Mouse (Mus musculus) myocyte (in vitro differentiated cells): ENCODE results near the gene Arap2. TPM values are rescaled to one million over a fixed set of nuclear protein-coding genes. Genes with fewer than 3 reads are reported as not detected.
"Not testable (repeated sequence)": the region's sequence is repeated elsewhere in the genome, so short reads cannot be mapped to it uniquely, and the experiment has no call there.

Source experiments
- H3K27me3 ChIP-seq: one replicate; pipeline ENCODE4 v1.6.1; 2011; ENCODE audit not compliant: control insufficient read depth, insufficient read depth, insufficient read length
- H3K36me3 ChIP-seq: one replicate; pipeline ENCODE4 v1.6.1; 2011; ENCODE audit not compliant: control insufficient read depth, insufficient read depth
- H3K4me2 ChIP-seq: one replicate; pipeline ENCODE4 v1.6.1; 2011; ENCODE audit warnings: low read depth, control low read depth
- H3K4me3 ChIP-seq: one replicate; pipeline ENCODE4 v1.5.1; 2011; ENCODE audit warnings: mild to moderate bottlenecking, control low read depth, moderate library complexity
- H3K79me2 ChIP-seq: one replicate; pipeline ENCODE4 v1.6.1; 2011; ENCODE audit not compliant: control insufficient read depth, insufficient read depth
- H3ac ChIP-seq: one replicate; pipeline ENCODE4 v1.6.1; 2011; ENCODE audit not compliant: control insufficient read depth, insufficient read length
- CEBPB ChIP-seq: IDR thresholded peaks from 2 replicates; pipeline ENCODE4 v1.6.1; 2011; ENCODE audit warnings: mild to moderate bottlenecking, moderate library complexity; ENCODE audit not compliant: poor library complexity, insufficient read depth, severe bottlenecking
- E2F4 ChIP-seq: IDR thresholded peaks from one replicate; pipeline ENCODE4 v1.6.1; 2011; ENCODE audit warnings: mild to moderate bottlenecking, control low read depth, moderate library complexity; ENCODE audit not compliant: insufficient read depth
- MAX ChIP-seq: IDR thresholded peaks from one replicate; pipeline ENCODE4 v1.6.1; 2011; ENCODE audit warnings: low read depth, mild to moderate bottlenecking, control low read depth
- MYOD1 ChIP-seq, 3 experiments: IDR thresholded peaks; one replicate each; pipeline ENCODE4 v1.6.1; 2011; ENCODE audit warnings: control low read depth in 2 of 3, low read depth in 2 of 3, mild to moderate bottlenecking in 2 of 3, moderate library complexity in 1 of 3; ENCODE audit not compliant: insufficient read length in 2 of 3, control insufficient read depth in 1 of 3
- MYOG ChIP-seq, 3 experiments: IDR thresholded peaks; one replicate each; pipeline ENCODE4 v1.6.1; 2011; ENCODE audit warnings: control low read depth in 2 of 3, low read depth in 2 of 3, mild to moderate bottlenecking in 2 of 3; ENCODE audit not compliant: insufficient read length in 2 of 3, control insufficient read depth in 1 of 3, insufficient read depth in 1 of 3
- POLR2A ChIP-seq: IDR thresholded peaks from one replicate; pipeline ENCODE4 v1.6.1; 2011; ENCODE audit warnings: low read depth, mild to moderate bottlenecking, control low read depth, moderate library complexity; ENCODE audit not compliant: insufficient read length
- POLR2AphosphoS2 ChIP-seq: IDR thresholded peaks from one replicate; pipeline ENCODE4 v1.6.1; 2011; ENCODE audit warnings: low read depth, control low read depth; ENCODE audit not compliant: insufficient read length
- REST ChIP-seq: IDR thresholded peaks from one replicate; pipeline ENCODE4 v1.6.1; 2011; ENCODE audit warnings: mild to moderate bottlenecking, control low read depth, moderate library complexity; ENCODE audit not compliant: insufficient read depth, insufficient read length
- SRF ChIP-seq: IDR thresholded peaks from one replicate; pipeline ENCODE4 v1.6.1; 2011; ENCODE audit warnings: low read depth; ENCODE audit not compliant: control insufficient read depth, insufficient read length
- TCF12 ChIP-seq: IDR thresholded peaks from one replicate; pipeline ENCODE4 v1.6.1; 2011; ENCODE audit warnings: mild to moderate bottlenecking, control low read depth; ENCODE audit not compliant: poor library complexity, insufficient read depth, severe bottlenecking
- TCF3 ChIP-seq: IDR thresholded peaks from one replicate; pipeline ENCODE4 v1.6.1; 2011; ENCODE audit warnings: low read depth, control low read depth; ENCODE audit not compliant: insufficient read length
- USF1 ChIP-seq: IDR thresholded peaks from one replicate; pipeline ENCODE4 v1.6.1; 2011; ENCODE audit warnings: low read depth, mild to moderate bottlenecking, control low read depth, moderate library complexity
- polyA plus RNA-seq: library from polyadenylated mRNA; unstranded; fragments of >200 nt; fragmentation: generic; extraction: Trizol; gene quantifications from one replicate; pipeline ENCODE4 v1.2.1, GENCODE M21; 2012; ENCODE audit warnings: missing spikeins

Gene Arap2
- polyA plus RNA-seq, 1 experiment = 1.2 TPM

DNA sequence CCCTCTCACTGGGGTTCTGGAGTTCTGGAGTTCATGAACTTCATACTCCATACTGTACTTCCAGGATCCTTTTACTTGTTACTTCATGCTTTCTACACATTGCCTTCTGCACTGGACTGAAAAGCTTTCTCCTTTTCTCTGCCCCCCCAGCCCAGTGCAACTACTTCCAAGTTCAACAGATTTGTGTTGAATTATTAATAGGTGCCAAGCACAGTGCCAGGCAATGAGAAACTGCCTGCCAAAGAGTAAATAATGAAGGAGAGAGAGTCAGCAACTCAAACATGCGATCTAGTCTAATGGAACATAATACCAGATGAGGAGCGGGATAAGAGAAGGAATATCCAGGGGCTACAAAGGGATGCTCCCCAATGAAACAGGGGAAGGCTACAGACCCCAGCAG lies 17.8 kb downstream of the Arap2 start:
- TF ChIP-seq SRF (no peak), REST (no peak), MYOG (IDR thresholded peaks at IDR 0.05; ENCODE audit: control insufficient read depth in 1 of 3, insufficient read depth in 1 of 3, insufficient read length in 2 of 3, low read depth in 2 of 3) (no peak), TCF12 (no peak), MAX (no peak), TCF3 (no peak), CEBPB (no peak)
- Histone ChIP-seq H3ac (no peak overlapping the region), H3K4me3 (no peak overlapping the region)

DNA sequence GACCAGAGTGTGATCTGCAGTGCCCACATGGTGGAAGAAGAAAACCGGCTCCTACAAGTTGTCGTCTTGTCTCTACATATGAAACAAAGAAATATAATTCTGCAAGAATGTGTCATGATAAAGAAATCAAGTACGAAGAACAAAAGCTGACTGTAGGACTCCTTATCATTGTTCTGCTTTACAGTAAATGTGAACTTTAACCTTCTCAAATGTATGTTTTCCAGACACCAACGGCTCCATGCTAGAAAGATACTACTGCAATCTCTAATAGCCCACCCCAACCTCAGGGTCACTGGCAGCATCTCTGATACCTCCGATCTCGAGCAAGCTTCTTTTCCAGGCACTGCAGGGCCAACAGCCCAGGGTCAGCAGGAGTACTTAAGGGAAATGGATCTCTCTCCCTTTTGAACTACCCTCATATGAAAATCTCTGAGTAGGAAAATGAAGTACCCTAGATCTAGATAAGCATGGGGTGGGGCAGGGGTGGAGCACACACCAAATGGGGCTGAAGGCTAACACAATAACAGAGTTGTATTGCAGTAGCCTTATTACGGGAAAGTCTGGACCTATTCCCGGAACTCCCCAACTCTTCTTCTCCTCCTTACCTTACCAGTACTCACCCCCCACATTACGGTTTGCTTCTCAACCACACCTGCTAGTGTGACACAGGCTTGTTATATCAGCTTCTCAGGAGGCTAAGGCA lies 22.6 kb downstream of the Arap2 start:
- no peak overlapping the region for H3K4me3 ChIP-seq
- no peaks in the 10 kb centered on the region for H3K36me3 ChIP-seq
- H3K79me2 ChIP-seq = no peaks in the 10 kb centered on the region
- TF ChIP-seq MYOG (IDR thresholded peaks at IDR 0.05; ENCODE audit: control insufficient read depth in 1 of 3, insufficient read depth in 1 of 3, insufficient read length in 2 of 3, low read depth in 2 of 3) (no peak), E2F4 (no peak), SRF (no peak), REST (no peak), POLR2A (no peak), MYOD1 (IDR thresholded peaks at IDR 0.05; ENCODE audit: control insufficient read depth in 1 of 3, insufficient read length in 2 of 3, low read depth in 2 of 3) (no peak), TCF12 (no peak), CEBPB (no peak), MAX (no peak), TCF3 (no peak), POLR2AphosphoS2 (no peak), USF1 (no peak)
- H3ac ChIP-seq = no peak overlapping the region
- H3K4me2 ChIP-seq = peak overlapping the region; percentile 12
- H3K27me3 ChIP-seq = no peaks in the 10 kb centered on the region

More for the DNA sequence above, 17.8 kb downstream of the Arap2 start:
- no peaks in the 10 kb centered on the region for H3K36me3 ChIP-seq
- no peaks in the 10 kb centered on the region for H3K79me2 ChIP-seq
- H3K27me3 ChIP-seq = no peaks in the 10 kb centered on the region
- H3K4me2 ChIP-seq = no peak overlapping the region

DNA sequence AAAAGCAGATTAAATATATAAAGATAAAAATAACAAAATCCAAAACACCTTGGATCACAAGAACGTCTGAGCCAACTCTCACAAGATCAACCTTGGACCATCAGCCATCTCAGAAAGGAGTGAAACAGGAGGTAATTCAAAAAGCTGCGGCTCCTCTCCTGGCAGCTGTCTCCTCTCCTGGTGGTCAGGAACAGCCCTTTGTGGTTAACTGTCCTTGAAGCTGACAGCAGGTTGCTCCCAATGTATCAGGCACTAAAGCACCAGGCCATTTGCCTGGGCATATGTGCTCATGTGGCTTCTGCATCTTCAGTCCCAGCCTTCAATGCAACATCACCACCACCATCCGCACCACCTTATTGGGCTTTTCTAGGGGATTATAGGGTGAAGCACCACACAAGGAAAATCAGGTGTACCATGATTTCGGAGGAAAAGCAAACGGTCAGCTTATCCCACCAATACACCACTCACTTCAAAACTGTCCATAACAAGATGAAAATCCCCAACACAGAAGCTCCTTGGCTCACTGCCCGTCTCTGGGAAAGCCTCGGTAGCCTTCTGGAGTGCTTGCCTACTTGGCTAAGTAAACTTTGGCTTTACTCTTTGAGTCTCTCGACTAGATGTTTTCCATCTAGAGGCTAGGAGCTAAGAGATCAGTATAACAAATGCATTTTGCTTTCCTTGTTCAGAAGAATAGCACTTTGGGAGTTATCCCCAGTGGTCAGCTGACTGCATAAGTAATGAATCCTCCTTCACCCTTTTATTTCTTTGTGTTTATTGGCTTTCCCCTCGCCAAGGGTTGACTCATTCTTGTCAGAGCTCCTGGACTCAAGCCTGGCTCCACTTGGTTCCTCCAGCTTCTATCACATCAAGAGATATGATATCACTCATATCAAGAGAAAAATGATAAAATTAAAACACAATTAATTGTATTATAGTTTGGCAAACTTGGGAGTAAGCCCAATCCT lies 26.2 kb downstream of the Arap2 start:
- no peaks in the 10 kb centered on the region for H3K36me3 ChIP-seq
- H3K79me2 ChIP-seq = no peaks in the 10 kb centered on the region
- no peak overlapping the region for H3ac ChIP-seq
- H3K27me3 ChIP-seq = no peaks in the 10 kb centered on the region
- TF ChIP-seq E2F4 (no peak), USF1 (peak; percentile 51), MYOG (IDR thresholded peaks at IDR 0.05; ENCODE audit: control insufficient read depth in 1 of 3, insufficient read depth in 1 of 3, insufficient read length in 2 of 3, low read depth in 2 of 3) (no peak)
- peak overlapping the region; percentile 24 for H3K4me2 ChIP-seq
- H3K4me3 ChIP-seq = no peak overlapping the region

DNA sequence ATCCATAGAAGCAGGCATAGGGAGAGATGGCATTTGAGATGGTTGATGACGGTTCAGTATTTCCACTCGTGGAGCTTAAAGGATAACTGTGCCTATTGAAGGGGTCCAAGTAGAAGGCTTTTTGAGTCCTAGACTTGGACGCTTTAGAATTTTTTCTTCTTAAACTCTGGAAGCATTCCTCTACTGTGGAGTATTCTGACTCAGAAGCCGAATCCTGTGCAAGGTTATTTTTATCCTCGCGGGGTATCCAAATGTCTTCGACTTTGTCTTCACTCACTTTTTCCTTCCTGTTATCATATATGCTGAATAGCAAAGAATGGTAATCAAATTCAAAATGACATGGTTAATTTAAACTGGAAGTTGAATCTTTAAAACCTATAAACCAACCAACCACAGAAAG lies 35.4 kb downstream of the Arap2 start:
- H3K27me3 ChIP-seq, H3K4me2 ChIP-seq, H3K36me3 ChIP-seq, H3ac ChIP-seq, H3K79me2 ChIP-seq, H3K4me3 ChIP-seq: not testable (repeated sequence)

DNA sequence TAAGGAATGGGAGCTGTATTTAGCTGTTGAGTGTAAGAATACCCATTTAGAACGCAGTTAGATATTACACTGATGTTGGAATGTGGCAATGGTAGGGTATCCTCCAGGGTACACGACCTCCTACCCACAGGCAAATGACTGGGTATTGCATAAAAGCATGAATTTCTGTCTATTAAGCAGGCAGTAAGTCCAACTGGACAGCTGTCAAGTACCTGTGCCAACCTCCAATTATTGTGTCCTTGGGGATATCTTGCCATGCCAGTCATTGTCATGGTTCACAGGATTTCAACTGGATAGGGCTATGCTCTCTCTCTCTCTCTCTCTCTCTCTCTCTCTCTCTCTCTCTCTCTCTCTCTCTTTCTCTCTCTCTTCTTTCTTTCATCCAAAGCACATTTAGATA lies 40.4 kb downstream of the Arap2 start:
- Histone ChIP-seq H3K36me3 (no peaks in the 10 kb centered on the region), H3K4me3 (no peak overlapping the region), H3ac (no peak overlapping the region), H3K4me2 (no peak overlapping the region), H3K79me2 (no peaks in the 10 kb centered on the region), H3K27me3 (no peaks in the 10 kb centered on the region)
- no peak for TF ChIP-seq REST
- no peak for TF ChIP-seq SRF
- no peak for TF ChIP-seq POLR2AphosphoS2
- TF ChIP-seq MAX = no peak
- no peak for TF ChIP-seq CEBPB
- TF ChIP-seq TCF3 = no peak
- TF ChIP-seq POLR2A = no peak
- no peak for TF ChIP-seq MYOG (IDR thresholded peaks at IDR 0.05; ENCODE audit: control insufficient read depth in 1 of 3, insufficient read depth in 1 of 3, insufficient read length in 2 of 3, low read depth in 2 of 3)
- no peak for TF ChIP-seq E2F4
